Mouse (Mus musculus) spleen, adult 2 months (tissue): ENCODE data around the gene Usp38.

Experiments
- CTCF ChIP-seq: fragments of 200-500 bp; IDR thresholded peaks from 2 replicates; pipeline ENCODE4 v1.5.1; 2011; ENCODE audit warnings: mild to moderate bottlenecking, inconsistent platforms; ENCODE audit not compliant: insufficient read depth, insufficient read length, insufficient replicate concordance; ENCODE audit errors: extremely low read depth
- POLR2A ChIP-seq: fragments of 200-500 bp; IDR thresholded peaks from 2 replicates; pipeline ENCODE4 v1.6.1; 2011; ENCODE audit warnings: low read depth, low read length, inconsistent platforms

GRCm38 (mm10) chr8:80937814-80938650 is 76.7 kb downstream of the Usp38 start:
- no peak for TF ChIP-seq CTCF
- TF ChIP-seq POLR2A, result no peak
